Mouse (Mus musculus) effector memory CD4-positive, alpha-beta T cell, adult 7 months (primary cell): ENCODE data around the gene Ang2. TPM values are rescaled to one million over a fixed set of nuclear protein-coding genes. Genes with fewer than 3 reads are reported as not detected.

ENCODE experiments used
- polyA plus RNA-seq: library from polyadenylated mRNA; unstranded; fragments of 100-300 nt; shearing (Covaris generic); gene quantifications from one replicate; pipeline ENCODE4 v1.2.1, GENCODE M21; 2017

Ang2 gene
- polyA plus RNA-seq: not detected

DNA sequence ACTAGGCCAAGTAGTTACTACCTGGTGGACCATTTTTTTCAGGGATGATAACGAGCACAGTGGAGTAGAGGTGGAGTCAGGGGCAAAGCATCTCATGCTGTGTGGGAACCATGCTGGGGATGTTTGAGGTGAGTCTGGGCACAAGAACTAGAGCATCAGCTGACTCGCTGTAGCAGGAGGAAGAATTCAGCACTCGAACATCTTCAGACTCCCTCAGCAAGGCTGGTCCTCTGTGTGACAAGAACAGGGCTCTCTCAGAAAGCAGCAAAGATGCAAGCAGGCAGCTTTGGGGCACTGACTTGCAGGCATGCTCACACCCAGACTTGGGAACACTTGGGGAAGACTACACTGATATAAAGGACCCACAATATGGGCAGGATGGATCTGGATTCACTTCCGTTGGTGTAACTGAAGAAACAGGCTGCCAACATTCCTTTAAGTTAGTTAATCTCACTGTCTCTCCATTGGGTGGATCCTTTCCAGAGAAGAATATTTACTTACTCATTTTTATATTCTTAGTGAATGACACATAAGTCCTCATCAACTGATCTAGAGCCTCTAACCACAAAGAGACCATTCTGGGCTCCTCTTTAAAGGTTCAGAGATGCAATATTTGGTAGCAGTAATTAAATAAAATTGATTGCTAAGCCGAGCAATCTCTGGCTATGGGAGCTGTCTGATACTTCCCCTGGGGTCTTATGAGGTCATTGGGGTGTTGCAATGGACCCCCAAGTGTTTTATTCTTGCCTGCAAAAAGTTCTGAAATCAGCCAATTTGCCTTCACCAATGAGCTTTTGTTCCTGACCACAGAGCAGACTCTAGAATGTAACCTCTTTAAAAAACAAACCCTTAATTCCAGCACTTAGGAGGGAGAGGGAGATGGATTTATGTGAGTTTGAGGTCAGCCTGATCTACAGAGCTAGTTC is at the start of gene Ang2:
Gene Ang2, minus strand, starts transcription at position 51 of the 926 bp plus-strand sequence.

DNA sequence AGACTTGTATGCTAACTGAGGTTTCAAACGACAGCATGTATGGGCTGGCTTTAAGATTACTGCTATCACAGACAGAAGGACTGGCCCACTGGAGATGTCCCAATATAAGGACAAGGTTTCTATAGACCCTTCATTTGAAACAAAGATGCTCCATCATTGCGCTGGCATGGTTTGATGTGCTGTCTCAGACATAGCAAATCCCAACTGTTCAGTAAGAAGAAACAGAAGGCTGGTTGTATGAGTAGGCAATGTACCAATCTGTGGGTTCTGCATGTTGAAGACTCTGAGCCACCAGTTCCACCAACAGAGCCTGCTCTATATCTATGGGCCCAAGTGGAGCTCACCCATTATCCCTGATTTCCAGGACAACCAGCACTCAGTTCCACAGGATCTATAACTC is 4.2 kb upstream of the Ang2 start, which contains the start of gene Ear14:
Gene Ear14, plus strand, starts transcription at position 277 of the 400 bp plus-strand sequence.

DNA sequence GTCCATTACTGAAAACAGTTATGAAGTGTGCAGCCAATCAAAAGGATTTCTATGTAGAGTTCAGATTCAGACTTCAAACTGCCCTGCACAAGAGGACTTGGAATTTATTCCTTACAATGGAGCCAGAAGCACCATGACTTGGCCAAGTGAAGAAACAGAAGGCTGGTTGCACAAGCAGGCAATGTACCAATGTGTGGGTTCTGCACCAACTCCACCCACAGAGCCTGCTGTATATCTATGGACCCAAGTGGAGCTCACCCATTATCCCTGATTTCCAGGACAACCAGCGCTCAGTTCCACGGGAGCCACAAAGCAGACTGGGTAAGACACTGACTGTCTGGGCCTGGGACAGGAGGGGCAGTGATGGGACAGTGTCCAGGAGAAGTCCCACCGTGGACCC is 37.0 kb downstream of the Ang2 start, which contains the start of gene Rnase2b:
Gene Rnase2b, plus strand, starts transcription at position 285 of the 400 bp plus-strand sequence.

DNA sequence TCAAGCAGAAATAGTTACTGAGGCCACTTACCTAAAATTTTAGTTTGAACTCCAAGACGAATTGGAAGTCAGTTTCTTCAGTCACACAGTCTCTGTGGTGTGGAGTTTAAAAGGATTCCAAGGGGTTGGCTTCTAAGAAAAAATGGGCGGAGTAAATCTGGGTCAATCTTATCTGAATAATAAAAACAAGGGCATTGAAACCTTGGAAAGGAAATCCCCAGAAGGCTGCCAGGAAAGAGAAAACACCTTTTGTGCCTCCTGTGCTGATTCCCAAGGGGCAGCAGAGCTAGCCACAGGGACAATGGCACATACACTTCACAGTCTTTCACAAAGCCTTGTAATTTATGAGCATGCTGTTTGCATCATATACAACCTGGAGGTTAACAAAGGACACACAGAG is 52.3 kb downstream of the Ang2 start, which contains the start of gene Rnase1:
Gene Rnase1, minus strand, starts transcription at position 101 of the 400 bp plus-strand sequence.

Other genes starting within 250 kb of the Ang2 start
- not detected for gene Pnp2, start 243.2 kb downstream of the Ang2 start, polyA plus RNA-seq
- gene Rnase10, start 191.4 kb downstream of the Ang2 start, polyA plus RNA-seq: not detected
- gene Rnase9, start 157.3 kb downstream of the Ang2 start, polyA plus RNA-seq: 0.32 TPM
- not detected for gene Rnase11, start 149.0 kb downstream of the Ang2 start, polyA plus RNA-seq
- not detected for gene Rnase12, start 141.5 kb downstream of the Ang2 start, polyA plus RNA-seq
- gene Olfr750, start 124.7 kb downstream of the Ang2 start, polyA plus RNA-seq: not detected
- gene Rnase4, start 108.1 kb downstream of the Ang2 start, polyA plus RNA-seq: 8.5 TPM
- gene Ang, start 108.0 kb downstream of the Ang2 start, polyA plus RNA-seq: 3.5 TPM
- gene Eddm3b, start 84.7 kb downstream of the Ang2 start, polyA plus RNA-seq: not detected
- gene Rnase6, start 75.2 kb downstream of the Ang2 start, polyA plus RNA-seq: not detected
- not detected for gene Rnase1, start 52.4 kb downstream of the Ang2 start, polyA plus RNA-seq
- gene Rnase2b, start 36.9 kb downstream of the Ang2 start, polyA plus RNA-seq: not detected
- not detected for gene Ear14, start 4.2 kb upstream of the Ang2 start, polyA plus RNA-seq
- gene Rnase2a, start 57.0 kb upstream of the Ang2 start, polyA plus RNA-seq: not detected
- gene Gm7247, start 162.6 kb upstream of the Ang2 start, polyA plus RNA-seq: not detected
- not detected for gene Vmn2r88, start 211.7 kb upstream of the Ang2 start, polyA plus RNA-seq